Mouse (Mus musculus): ENCODE data around the gene Olfr829.
"Not testable (repeated sequence)": the region's sequence is repeated elsewhere in the genome, so short reads cannot be mapped to it uniquely, and the experiment has no call there.

Gene Olfr829

GRCm38 (mm10) chr9:18854633-18855032, at the start of gene Olfr829:
Gene Olfr829, plus strand, starts transcription at chr9:18854933.
- in situ Hi-C loops (cut with MboI; ENCODE audit: unreplicated experiment in 2 of 2) = no loop called here

GRCm38 (mm10) chr9:18819426-18819825, 35.3 kb upstream of the Olfr829 start, which contains the start of gene Olfr828:
Gene Olfr828, minus strand, starts transcription at chr9:18819526.
- in situ Hi-C loops (cut with MboI; ENCODE audit: unreplicated experiment in 2 of 2) = no loop called here

- in situ Hi-C loops (cut with MboI; ENCODE audit: unreplicated experiment in 2 of 2) = no loop called here
These were observed 19.7 kb downstream of the Olfr829 start, which contains the start of gene Olfr830 for GRCm38 (mm10) chr9:18874393-18874792. Gene Olfr830, plus strand, starts transcription at chr9:18874693.

- in situ Hi-C loops (cut with MboI; ENCODE audit: unreplicated experiment in 2 of 2) = not testable (repeated sequence)
These were observed 53.0 kb downstream of the Olfr829 start for GRCm38 (mm10) chr9:18907699-18908098.

Measured in v-Abl transformed pro-B cells (cell line).